Mouse (Mus musculus): Measurements from ENCODE around the gene Fbxw11.

GRCm38 (mm10) chr11:32627900-32628299 is 14.6 kb upstream of the Fbxw11 start:
- TF ChIP-seq CTCF (IDR thresholded peaks at IDR 0.05; ENCODE audit: low read depth), result no peak
- TF ChIP-seq EP300 (optimal IDR thresholded peaks at IDR 0.05), result no peak
